Mouse (Mus musculus): ENCODE measurements around the gene Babam2. TPM values are rescaled to one million over a fixed set of nuclear protein-coding genes. Genes with fewer than 3 reads are reported as not detected.

Gene Babam2
- polyA plus RNA-seq, 2 experiments, result 15.3 to 21.2 TPM

DNA sequence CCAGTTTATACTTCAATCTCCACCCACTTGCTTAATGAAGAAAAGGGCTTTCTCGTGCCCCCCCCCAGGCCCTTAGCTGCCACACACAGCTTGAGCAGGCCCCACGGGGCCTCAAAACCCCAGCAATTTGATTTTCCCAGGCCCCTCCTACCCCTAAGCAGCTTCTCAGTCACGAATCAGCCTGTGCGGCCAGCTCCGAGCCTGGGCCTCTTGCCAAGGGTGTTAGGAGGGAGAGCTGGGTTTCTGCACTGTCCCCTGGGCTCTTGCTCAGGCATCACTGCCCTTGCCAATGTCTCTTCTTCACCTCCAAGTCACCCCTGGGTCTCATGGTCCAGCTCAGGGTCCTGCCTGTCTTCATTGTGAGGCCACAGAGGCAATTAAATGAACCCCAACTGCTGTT is 405.0 kb downstream of the Babam2 start:
- ATAC-seq (ENCODE audit: insufficient read depth), result no peak

GRCm38 (mm10) chr5:32102971-32103431 is 405.5 kb downstream of the Babam2 start:
- ATAC-seq (ENCODE audit: insufficient read depth) (no peak), DNase-seq (ENCODE audit: low read depth in 3 of 3, low spot score in 3 of 3) (no peak)
- TF ChIP-seq EP300 (IDR thresholded peaks at IDR 0.05; ENCODE audit: low read depth) (no peak), CTCF (IDR thresholded peaks at IDR 0.05; ENCODE audit: low read depth) (no peak)
- Histone ChIP-seq H3K9me3 (ENCODE audit: control insufficient read depth, low read length) (no peaks in the 10 kb centered on the region), H3K4me3 (ENCODE audit: insufficient read depth in 1 of 2, low read depth in 2 of 2, low read length in 2 of 2) (no peak overlapping the region), H3K9ac (replicated peaks) (no peak overlapping the region), H3K27ac (no peak overlapping the region), H3K4me1 (replicated peaks; ENCODE audit: control insufficient read depth in 2 of 2, insufficient read depth in 2 of 2, low read length in 1 of 2) (no peaks in the 10 kb centered on the region), H3K4me2 (ENCODE audit: low read depth) (no peak overlapping the region), H3K36me3 (replicated peaks; ENCODE audit: control insufficient read depth, insufficient read depth, low read depth) (no peaks in the 10 kb centered on the region), H3K27me3 (ENCODE audit: control insufficient read depth, insufficient read depth, low read length) (no peaks in the 10 kb centered on the region)
- 57% methylated on average over 6 of the region's 6 CpGs for WGBS (ENCODE audit: insufficient replicate concordance)

More for the DNA sequence above, 405.0 kb downstream of the Babam2 start:
- 51% methylated on average over 5 of the region's 5 CpGs for WGBS (ENCODE audit: insufficient replicate concordance)
- Histone ChIP-seq H3K27ac (no peak overlapping the region), H3K9me3 (ENCODE audit: control insufficient read depth, low read length) (no peaks in the 10 kb centered on the region), H3K4me2 (ENCODE audit: low read depth) (no peak overlapping the region), H3K36me3 (replicated peaks; ENCODE audit: control insufficient read depth, insufficient read depth, low read depth) (no peaks in the 10 kb centered on the region), H3K27me3 (ENCODE audit: control insufficient read depth, insufficient read depth, low read length) (no peaks in the 10 kb centered on the region), H3K4me3 (ENCODE audit: insufficient read depth in 1 of 2, low read depth in 2 of 2, low read length in 2 of 2) (no peak overlapping the region), H3K9ac (replicated peaks) (no peak overlapping the region), H3K4me1 (replicated peaks; ENCODE audit: control insufficient read depth in 2 of 2, insufficient read depth in 2 of 2, low read length in 1 of 2) (no peaks in the 10 kb centered on the region)
- no peak for DNase-seq (ENCODE audit: low read depth in 3 of 3, low spot score in 3 of 3)
- TF ChIP-seq EP300 (IDR thresholded peaks at IDR 0.05; ENCODE audit: low read depth) (no peak), CTCF (IDR thresholded peaks at IDR 0.05; ENCODE audit: low read depth) (no peak)

GRCm38 (mm10) chr5:32103545-32103944 is 406.1 kb downstream of the Babam2 start:
- Histone ChIP-seq H3K9me3 (ENCODE audit: control insufficient read depth, low read length) (no peaks in the 10 kb centered on the region), H3K36me3 (replicated peaks; ENCODE audit: control insufficient read depth, insufficient read depth, low read depth) (no peaks in the 10 kb centered on the region), H3K27ac (no peak overlapping the region), H3K4me2 (ENCODE audit: low read depth) (no peak overlapping the region), H3K27me3 (ENCODE audit: control insufficient read depth, insufficient read depth, low read length) (no peaks in the 10 kb centered on the region), H3K4me3 (ENCODE audit: insufficient read depth in 1 of 2, low read depth in 2 of 2, low read length in 2 of 2) (no peak overlapping the region), H3K9ac (replicated peaks) (no peak overlapping the region), H3K4me1 (replicated peaks; ENCODE audit: control insufficient read depth in 2 of 2, insufficient read depth in 2 of 2, low read length in 1 of 2) (no peaks in the 10 kb centered on the region)
- ATAC-seq (ENCODE audit: insufficient read depth) (no peak), DNase-seq (ENCODE audit: low read depth in 3 of 3, low spot score in 3 of 3) (no peak)
- TF ChIP-seq EP300 (IDR thresholded peaks at IDR 0.05; ENCODE audit: low read depth) (no peak), CTCF (IDR thresholded peaks at IDR 0.05; ENCODE audit: low read depth) (no peak)
- 70% methylated on average over 1 of the region's 1 CpGs for WGBS (ENCODE audit: insufficient replicate concordance)

GRCm38 (mm10) chr5:32104119-32104990 is 406.9 kb downstream of the Babam2 start:
- H3K9ac ChIP-seq (replicated peaks), result no peak overlapping the region
- H3K27ac ChIP-seq, result no peak overlapping the region
- no peak overlapping the region for H3K4me3 ChIP-seq (ENCODE audit: insufficient read depth in 1 of 2, low read depth in 2 of 2, low read length in 2 of 2)
- TF ChIP-seq CTCF (IDR thresholded peaks at IDR 0.05; ENCODE audit: low read depth) (no peak), EP300 (IDR thresholded peaks at IDR 0.05; ENCODE audit: low read depth) (no peak)
- H3K4me2 ChIP-seq (ENCODE audit: low read depth), result no peak overlapping the region
- DNase-seq (ENCODE audit: low read depth in 3 of 3, low spot score in 3 of 3), result peak in 1 of 3 experiments; percentile 36
- H3K4me1 ChIP-seq (replicated peaks; ENCODE audit: control insufficient read depth in 2 of 2, insufficient read depth in 2 of 2, low read length in 1 of 2), result no peaks in the 10 kb centered on the region
- ATAC-seq (ENCODE audit: insufficient read depth), result no peak
- H3K9me3 ChIP-seq (ENCODE audit: control insufficient read depth, low read length), result no peaks in the 10 kb centered on the region
- 34% methylated on average over 12 of the region's 12 CpGs for WGBS (ENCODE audit: insufficient replicate concordance)
- no peaks in the 10 kb centered on the region for H3K27me3 ChIP-seq (ENCODE audit: control insufficient read depth, insufficient read depth, low read length)
- no peaks in the 10 kb centered on the region for H3K36me3 ChIP-seq (replicated peaks; ENCODE audit: control insufficient read depth, insufficient read depth, low read depth)

DNA sequence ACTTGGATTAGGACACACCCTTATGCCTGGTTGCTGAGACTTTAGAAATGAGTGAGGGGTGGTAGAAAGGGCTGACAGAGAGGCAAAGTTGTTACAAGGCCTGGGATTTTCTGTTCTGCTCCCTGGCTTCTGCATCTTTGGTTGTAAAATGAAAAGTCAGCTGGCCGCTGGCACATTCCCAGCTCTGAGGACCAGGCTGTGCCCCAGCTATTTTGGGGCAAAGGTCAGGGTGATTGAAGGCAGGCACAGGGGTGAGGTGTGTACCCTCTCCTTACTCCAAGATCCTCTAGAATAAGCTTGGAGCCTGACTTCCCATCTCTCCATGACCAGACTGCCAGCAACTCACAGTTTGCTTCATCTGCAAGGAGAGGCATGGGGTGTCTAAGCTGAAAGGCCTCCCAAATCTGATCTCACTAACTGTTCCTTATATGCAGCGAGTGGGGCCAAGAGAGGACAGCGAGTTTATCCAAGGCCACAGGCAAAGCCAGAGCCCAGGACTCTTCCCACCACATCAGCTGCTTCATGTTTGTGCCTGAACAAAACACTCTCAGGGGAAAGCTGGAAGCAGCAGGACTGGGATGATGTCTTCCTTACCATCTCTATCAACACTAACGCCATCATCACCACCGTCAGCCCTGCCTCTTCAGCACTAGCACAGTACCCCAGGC is 409.1 kb downstream of the Babam2 start:
- Histone ChIP-seq H3K9me3 (ENCODE audit: control insufficient read depth, low read length) (no peaks in the 10 kb centered on the region), H3K27ac (no peak overlapping the region), H3K36me3 (replicated peaks; ENCODE audit: control insufficient read depth, insufficient read depth, low read depth) (no peaks in the 10 kb centered on the region), H3K9ac (replicated peaks) (no peak overlapping the region), H3K27me3 (ENCODE audit: control insufficient read depth, insufficient read depth, low read length) (no peaks in the 10 kb centered on the region), H3K4me1 (replicated peaks; ENCODE audit: control insufficient read depth in 2 of 2, insufficient read depth in 2 of 2, low read length in 1 of 2) (0 out of 4 replicates have a peak, but pooled peaks cover 0 to 1% of the 10 kb centered on the region in 2 experiments), H3K4me2 (ENCODE audit: low read depth) (no peak overlapping the region), H3K4me3 (ENCODE audit: insufficient read depth in 1 of 2, low read depth in 2 of 2, low read length in 2 of 2) (no peak overlapping the region)
- no peak for DNase-seq (ENCODE audit: low read depth in 3 of 3, low spot score in 3 of 3)
- 67% methylated on average over 5 of the region's 5 CpGs for WGBS (ENCODE audit: insufficient replicate concordance)
- TF ChIP-seq CTCF (IDR thresholded peaks at IDR 0.05; ENCODE audit: low read depth) (no peak), EP300 (IDR thresholded peaks at IDR 0.05; ENCODE audit: low read depth) (no peak)
- ATAC-seq (ENCODE audit: insufficient read depth), result no peak
